Mouse (Mus musculus): ENCODE results near the gene Nav2.

- TF ChIP-seq CTCF (IDR thresholded peaks at IDR 0.05; ENCODE audit: low read depth, low read length) = no peak
- no peak for TF ChIP-seq GATA2 (IDR thresholded peaks at IDR 0.05; ENCODE audit: borderline replicate concordance, low read depth, low read length)
- no peak for TF ChIP-seq GATA1 (IDR thresholded peaks at IDR 0.05; ENCODE audit: borderline replicate concordance, low read length)
- no peak for TF ChIP-seq TAL1 (conservative IDR thresholded peaks at IDR 0.05; ENCODE audit: low read depth, low read length)
- TF ChIP-seq POLR2AphosphoS5 (IDR thresholded peaks at IDR 0.05; ENCODE audit: insufficient replicate concordance, low read depth, low read length) = no peak
These were observed 177.2 kb downstream of the Nav2 start for GRCm38 (mm10) chr7:49085759-49086158.
